Mouse (Mus musculus) limb, embryonic 14.5 days (tissue): ENCODE results near the gene Snx17. TPM values are rescaled to one million over a fixed set of nuclear protein-coding genes. Genes with fewer than 3 reads are reported as not detected.
"Not testable (repeated sequence)": the region's sequence is repeated elsewhere in the genome, so short reads cannot be mapped to it uniquely, and the experiment has no call there.

Experiments used
- ATAC-seq: fragments of 200-750 bp; cut with Nextera tagmentation; 2 replicates; pipeline ENCODE4 v1.8.0; 2017; ENCODE audit warnings: low read depth, moderate number of reproducible peaks, moderate TSS enrichment; ENCODE audit not compliant: low FRiP score
- DNase-seq: peaks from one replicate; pipeline ENCODE4 v3.0.0-alpha.2; 2015; ENCODE audit warnings: low spot score
- H3K27ac ChIP-seq: fragments of 300-500 bp; sonication (generic); replicated peaks from 2 replicates; pipeline ENCODE4 v1.5.1; 2014; ENCODE audit warnings: low read depth, mild to moderate bottlenecking, low read length, moderate library complexity, mixed read lengths
- H3K27me3 ChIP-seq: fragments of 300-500 bp; sonication (generic); 2 replicates; pipeline ENCODE4 v1.6.1; 2014; ENCODE audit warnings: low read length, mixed read lengths; ENCODE audit not compliant: control insufficient read depth, insufficient read depth
- H3K36me3 ChIP-seq: fragments of 300-500 bp; sonication (generic); 2 replicates; pipeline ENCODE4 v1.6.1; 2014; ENCODE audit warnings: mild to moderate bottlenecking, low read length, moderate library complexity, mixed read lengths; ENCODE audit not compliant: control insufficient read depth, insufficient read depth
- H3K4me1 ChIP-seq: fragments of 300-500 bp; sonication (generic); 2 replicates; pipeline ENCODE4 v1.6.1; 2014; ENCODE audit warnings: antibody characterized with exemption, low read length, mixed read lengths; ENCODE audit not compliant: control insufficient read depth, insufficient read depth
- H3K4me2 ChIP-seq: fragments of 300-500 bp; sonication (generic); replicated peaks from 2 replicates; pipeline ENCODE4 v1.6.1; 2014; ENCODE audit warnings: low read depth, mild to moderate bottlenecking, low read length, moderate library complexity; ENCODE audit not compliant: severe bottlenecking
- H3K4me3 ChIP-seq: fragments of 300-500 bp; sonication (generic); replicated peaks from 2 replicates; pipeline ENCODE4 v1.5.1; 2014; ENCODE audit warnings: low read length
- H3K9ac ChIP-seq: fragments of 300-500 bp; sonication (generic); 2 replicates; pipeline ENCODE4 v1.6.1; 2014; ENCODE audit warnings: mild to moderate bottlenecking, low read depth, low read length, moderate library complexity; ENCODE audit not compliant: severe bottlenecking
- H3K9me3 ChIP-seq: fragments of 300-500 bp; sonication (generic); 2 replicates; pipeline ENCODE4 v1.6.1; 2016; ENCODE audit warnings: low read length; ENCODE audit not compliant: control insufficient read depth
- POLR2A ChIP-seq: fragments of 200-500 bp; IDR thresholded peaks from 2 replicates; pipeline ENCODE4 v1.8.0; 2012; ENCODE audit warnings: inconsistent platforms, mild to moderate bottlenecking, moderate library complexity, borderline replicate concordance; ENCODE audit not compliant: insufficient read depth, insufficient read length; ENCODE audit errors: extremely low read depth
- WGBS: fragments of 180-500 bp; shearing (Covaris S2); extraction: QIAGEN DNeasy Blood & Tissue Kit; methylation state at CpG from one replicate; pipeline ENCODE4 v1.1.7; 2014; 5-methylcytosine and 5-hydroxymethylcytosine counted together
- polyA plus RNA-seq, 2 experiments: library from polyadenylated mRNA; depleted of rRNA in 1 of 2; stranded (reverse) in 1 of 2; unstranded in 1 of 2; fragments of >200 nt; fragmentation: Nextera tagmentation in 1 of 2; extraction: Ambion mirVana in 1 of 2; gene quantifications; 2 replicates each; pipeline versions ENCODE4 v1.2.1 to v1.2.3; 2012 to 2014

The Snx17 gene
- polyA plus RNA-seq, 2 experiments = 108 to 139 TPM

GRCm38 (mm10) chr5:31201042-31201741 lies 8.2 kb downstream of the Snx17 start:
- H3K4me3 ChIP-seq = peak overlapping the region; percentile 73
- H3K4me1 ChIP-seq = peaks cover 9% of the 10 kb centered on the region
- peak overlapping the region; percentile 62 for H3K4me2 ChIP-seq
- DNase-seq (no peak), ATAC-seq (no peak; the same call in 1 of the 2 replicates)
- peak overlapping the region; percentile 77 for H3K9ac ChIP-seq
- H3K27me3 ChIP-seq = no peaks in the 10 kb centered on the region
- 0 out of 2 replicates have a peak overlapping the region, but pooled peaks have one; percentile 56 for H3K27ac ChIP-seq
- WGBS = 15% methylated on average over 13 of the region's 13 CpGs
- H3K36me3 ChIP-seq = peaks cover 83% of the 10 kb centered on the region
- TF ChIP-seq POLR2A = no peak
- H3K9me3 ChIP-seq = peaks cover 4% of the 10 kb centered on the region

- Histone ChIP-seq H3K4me2 (peak within 1 kb of the TSS; percentile 62), H3K27me3 (no peaks in the 10 kb centered on the region), H3K36me3 (peaks cover 79% of the 10 kb centered on the region), H3K4me1 (peaks cover 9% of the 10 kb centered on the region), H3K9me3 (peaks cover 4% of the 10 kb centered on the region), H3K9ac (peak within 1 kb of the TSS; percentile 77), H3K27ac (peak within 1 kb of the TSS; percentile 67), H3K4me3 (peak within 1 kb of the TSS; percentile 73)
- ATAC-seq (peak; percentile 97), DNase-seq (peak; percentile 100)
- WGBS = under 1% methylated on average over 52 of the region's 53 CpGs
- TF ChIP-seq POLR2A = peak; percentile 49; the same call in 1 of the 2 replicates
Measured at GRCm38 (mm10) chr5:31201742-31202590, 8.9 kb downstream of the Snx17 start, which contains the start of gene Zfp513. Zfp513 (minus strand) TSS chr5:31202303.

- peak overlapping the region; percentile 77 for H3K9ac ChIP-seq
- ATAC-seq (no peak), DNase-seq (no peak)
- H3K27ac ChIP-seq = peak overlapping the region; percentile 67; the same call in 1 of the 2 replicates
- H3K27me3 ChIP-seq = no peaks in the 10 kb centered on the region
- peak overlapping the region; percentile 62 for H3K4me2 ChIP-seq
- peaks cover 9% of the 10 kb centered on the region for H3K4me1 ChIP-seq
- H3K36me3 ChIP-seq = peaks cover 79% of the 10 kb centered on the region
- H3K4me3 ChIP-seq = peak overlapping the region; percentile 73
- peaks cover 4% of the 10 kb centered on the region for H3K9me3 ChIP-seq
- 92% methylated on average over 7 of the region's 7 CpGs for WGBS
- no peak for TF ChIP-seq POLR2A
Measured at GRCm38 (mm10) chr5:31202933-31203332, 9.9 kb downstream of the Snx17 start.

DNA sequence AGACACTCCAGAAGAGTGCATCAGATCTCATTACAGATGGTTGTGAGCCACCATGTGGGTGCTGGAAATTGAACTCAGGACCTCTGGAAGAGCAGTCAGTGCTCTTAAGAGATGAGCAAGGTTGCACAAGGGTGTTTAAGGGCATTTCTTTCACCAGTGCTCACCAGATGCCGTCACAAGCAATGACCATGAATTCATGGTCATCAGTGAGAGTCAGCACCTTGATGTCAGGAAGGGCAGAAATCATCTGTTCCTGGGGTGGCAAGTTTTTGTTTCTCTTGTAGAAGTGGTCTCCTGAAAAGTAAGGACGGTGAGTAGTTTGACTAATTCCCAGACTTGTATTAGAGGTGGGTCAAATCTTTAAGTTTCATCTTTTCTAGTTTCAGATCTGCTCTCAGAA lies 10.8 kb downstream of the Snx17 start:
- H3K27ac ChIP-seq = no peak overlapping the region
- WGBS = 88% methylated on average over 2 of the region's 2 CpGs

DNA sequence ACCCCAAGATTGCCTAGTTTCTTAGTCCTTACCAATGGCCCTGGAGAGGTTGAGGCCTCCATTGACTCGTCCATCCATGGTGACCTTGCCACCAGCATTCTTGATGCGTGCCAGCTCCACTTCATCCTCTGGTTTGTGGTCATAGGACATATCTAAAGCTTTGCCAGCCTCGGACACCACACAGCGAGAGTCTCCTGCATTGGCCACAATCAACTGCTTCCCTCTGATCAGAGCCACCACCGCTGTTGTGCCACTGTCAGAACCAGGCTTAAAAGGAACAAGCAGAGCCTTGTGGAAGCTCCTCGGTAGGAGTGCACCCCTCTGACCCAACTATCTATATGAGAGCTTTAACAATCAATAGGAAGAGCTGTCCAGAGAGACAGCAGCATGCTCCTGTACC lies 11.4 kb downstream of the Snx17 start:
- Histone ChIP-seq H3K4me3 (no peak overlapping the region), H3K27me3 (no peaks in the 10 kb centered on the region), H3K4me2 (no peak overlapping the region), H3K27ac (no peak overlapping the region), H3K4me1 (peaks cover 9% of the 10 kb centered on the region), H3K9ac (no peak overlapping the region), H3K36me3 (peaks cover 69% of the 10 kb centered on the region), H3K9me3 (peaks cover 4% of the 10 kb centered on the region)
- ATAC-seq = no peak
- WGBS = 90% methylated on average over 6 of the region's 6 CpGs
- no peak for TF ChIP-seq POLR2A
- DNase-seq = no peak

More for the DNA sequence above, 10.8 kb downstream of the Snx17 start:
- no peak for TF ChIP-seq POLR2A
- H3K9ac ChIP-seq = no peak overlapping the region
- H3K9me3 ChIP-seq = peaks cover 4% of the 10 kb centered on the region
- no peak for ATAC-seq
- H3K4me3 ChIP-seq = no peak overlapping the region
- H3K27me3 ChIP-seq = no peaks in the 10 kb centered on the region
- H3K36me3 ChIP-seq = peaks cover 74% of the 10 kb centered on the region
- DNase-seq = no peak
- H3K4me1 ChIP-seq = peaks cover 9% of the 10 kb centered on the region
- H3K4me2 ChIP-seq = no peak overlapping the region

- not testable (repeated sequence) for H3K4me2 ChIP-seq, H3K9me3 ChIP-seq, DNase-seq, H3K9ac ChIP-seq, H3K4me1 ChIP-seq, H3K36me3 ChIP-seq, H3K4me3 ChIP-seq, H3K27ac ChIP-seq, ATAC-seq, H3K27me3 ChIP-seq
- 86% methylated on average over 6 of the region's 6 CpGs for WGBS
Measured at GRCm38 (mm10) chr5:31216554-31216953, 23.5 kb downstream of the Snx17 start.
